Mouse (Mus musculus) neural tube, embryonic 14.5 days (tissue): ENCODE results near the gene Lrrc28. TPM values are rescaled to one million over a fixed set of nuclear protein-coding genes. Genes with fewer than 3 reads are reported as not detected.

Experiments
- ATAC-seq: fragments of 200-750 bp; cut with Nextera tagmentation; 2 replicates; pipeline ENCODE4 v1.8.0; 2017; ENCODE audit warnings: low read depth, mild to moderate bottlenecking, moderate TSS enrichment, moderate library complexity
- H3K27ac ChIP-seq: fragments of 300-500 bp; sonication (generic); 2 replicates; pipeline ENCODE4 v1.5.1; 2014; ENCODE audit warnings: low read depth, mild to moderate bottlenecking, control low read depth, low read length, moderate library complexity, mixed read lengths
- H3K27me3 ChIP-seq: fragments of 300-500 bp; sonication (generic); 2 replicates; pipeline ENCODE4 v1.6.1; 2014; ENCODE audit warnings: low read length; ENCODE audit not compliant: control insufficient read depth, insufficient read depth
- H3K36me3 ChIP-seq: fragments of 300-500 bp; sonication (generic); 2 replicates; pipeline ENCODE4 v1.6.1; 2014; ENCODE audit warnings: low read length, mixed read lengths; ENCODE audit not compliant: control insufficient read depth, insufficient read depth
- H3K4me1 ChIP-seq: fragments of 300-500 bp; sonication (generic); 2 replicates; pipeline ENCODE4 v1.6.1; 2014; ENCODE audit warnings: low read length; ENCODE audit not compliant: control insufficient read depth, insufficient read depth
- H3K4me2 ChIP-seq: fragments of 300-500 bp; sonication (generic); 2 replicates; pipeline ENCODE4 v1.6.1; 2014; ENCODE audit warnings: mild to moderate bottlenecking, low read depth, low read length, control low read depth
- H3K4me3 ChIP-seq: fragments of 300-500 bp; sonication (generic); 2 replicates; pipeline ENCODE4 v1.5.1; 2014; ENCODE audit warnings: low read depth, low read length, control low read depth, mixed read lengths
- H3K9ac ChIP-seq: fragments of 300-500 bp; sonication (generic); replicated peaks from 2 replicates; pipeline ENCODE4 v1.6.1; 2014; ENCODE audit warnings: low read depth, mild to moderate bottlenecking, control low read depth, low read length, mixed read lengths
- H3K9me3 ChIP-seq: fragments of 300-500 bp; sonication (generic); 2 replicates; pipeline ENCODE4 v1.6.1; 2016; ENCODE audit warnings: low read length; ENCODE audit not compliant: control insufficient read depth
- WGBS: fragments of 180-500 bp; shearing (Covaris S2); extraction: QIAGEN DNeasy Blood & Tissue Kit; methylation state at CpG from one replicate; pipeline ENCODE4 v1.1.7; 2014; 5-methylcytosine and 5-hydroxymethylcytosine counted together
- polyA plus RNA-seq: library from polyadenylated mRNA; unstranded; fragments of >200 nt; fragmentation: Nextera tagmentation; extraction: Ambion mirVana; gene quantifications from 2 replicates; pipeline ENCODE4 v1.2.1, GENCODE M21; 2014

Lrrc28 gene
- polyA plus RNA-seq, 1 experiment from 2014 or later = 29.1 TPM

- Histone ChIP-seq H3K4me1 (no peaks in the 10 kb centered on the region), H3K4me2 (no peak overlapping the region), H3K9me3 (no peaks in the 10 kb centered on the region), H3K36me3 (no peaks in the 10 kb centered on the region; the same call in 1 of the 2 replicates), H3K27me3 (no peaks in the 10 kb centered on the region), H3K27ac (no peak overlapping the region), H3K9ac (no peak overlapping the region), H3K4me3 (no peak overlapping the region)
- no peak for ATAC-seq
- 97% methylated on average over 3 of the region's 3 CpGs for WGBS
Measured at GRCm38 (mm10) chr7:67634210-67634609, 10.9 kb downstream of the Lrrc28 start.

GRCm38 (mm10) chr7:67632380-67632779 lies 12.7 kb downstream of the Lrrc28 start:
- no peak for ATAC-seq
- H3K9me3 ChIP-seq = no peaks in the 10 kb centered on the region
- H3K9ac ChIP-seq = no peak overlapping the region
- H3K4me2 ChIP-seq = no peak overlapping the region
- H3K4me1 ChIP-seq = no peaks in the 10 kb centered on the region
- H3K27me3 ChIP-seq = no peaks in the 10 kb centered on the region
- no peak overlapping the region for H3K27ac ChIP-seq
- H3K36me3 ChIP-seq = no peaks in the 10 kb centered on the region; the same call in 1 of the 2 replicates
- 88% methylated on average over 5 of the region's 5 CpGs for WGBS
- H3K4me3 ChIP-seq = no peak overlapping the region

DNA sequence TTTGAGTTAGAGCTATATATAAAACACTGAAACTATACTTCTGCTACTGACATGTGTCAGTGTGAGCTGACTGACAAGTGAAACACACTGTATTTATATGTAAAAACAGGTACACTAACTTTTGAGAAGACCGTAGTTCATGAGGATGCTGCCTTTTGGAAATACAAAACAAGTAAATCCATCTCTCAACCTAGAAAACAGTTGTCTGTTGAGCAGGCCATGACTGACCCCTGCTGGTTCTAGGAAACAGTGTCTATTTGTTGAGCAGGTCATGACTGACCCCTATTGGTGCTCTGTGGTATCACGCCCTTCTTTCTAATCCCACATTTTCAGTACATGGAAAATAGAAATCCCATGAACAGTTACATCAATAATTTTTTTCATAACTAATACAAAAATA lies 14.3 kb downstream of the Lrrc28 start:
- Histone ChIP-seq H3K27ac (no peak overlapping the region), H3K27me3 (no peaks in the 10 kb centered on the region), H3K9ac (no peak overlapping the region), H3K36me3 (no peaks in the 10 kb centered on the region; the same call in 1 of the 2 replicates), H3K4me3 (no peak overlapping the region), H3K4me1 (no peaks in the 10 kb centered on the region), H3K4me2 (no peak overlapping the region), H3K9me3 (no peaks in the 10 kb centered on the region)
- ATAC-seq = peak; percentile 68
- WGBS = 21% methylated on average over 2 of the region's 2 CpGs

GRCm38 (mm10) chr7:67629681-67630080 lies 15.4 kb downstream of the Lrrc28 start:
- H3K27ac ChIP-seq = no peak overlapping the region
- WGBS = 41% methylated on average over 5 of the region's 5 CpGs
- no peak overlapping the region for H3K4me2 ChIP-seq
- H3K9me3 ChIP-seq = no peaks in the 10 kb centered on the region
- H3K4me1 ChIP-seq = no peaks in the 10 kb centered on the region
- no peak for ATAC-seq
- H3K36me3 ChIP-seq = no peaks in the 10 kb centered on the region; the same call in 1 of the 2 replicates
- H3K4me3 ChIP-seq = no peak overlapping the region
- no peaks in the 10 kb centered on the region for H3K27me3 ChIP-seq
- H3K9ac ChIP-seq = no peak overlapping the region

GRCm38 (mm10) chr7:67626671-67627070 lies 18.4 kb downstream of the Lrrc28 start:
- no peaks in the 10 kb centered on the region for H3K27me3 ChIP-seq
- no peak overlapping the region for H3K4me2 ChIP-seq
- H3K4me3 ChIP-seq = no peak overlapping the region
- H3K27ac ChIP-seq = no peak overlapping the region
- no peak for ATAC-seq
- 93% methylated on average over 5 of the region's 5 CpGs for whole genome bisulfite sequencing
- H3K9me3 ChIP-seq = no peaks in the 10 kb centered on the region
- H3K9ac ChIP-seq = no peak overlapping the region
- H3K36me3 ChIP-seq = no peaks in the 10 kb centered on the region
- H3K4me1 ChIP-seq = no peaks in the 10 kb centered on the region

GRCm38 (mm10) chr7:67622151-67622550 lies 22.9 kb downstream of the Lrrc28 start:
- Histone ChIP-seq H3K36me3 (0 out of 2 replicates have a peak, but pooled peaks cover 1% of the 10 kb centered on the region), H3K4me3 (no peak overlapping the region), H3K27me3 (no peaks in the 10 kb centered on the region), H3K9ac (no peak overlapping the region), H3K9me3 (no peaks in the 10 kb centered on the region), H3K4me1 (no peaks in the 10 kb centered on the region), H3K4me2 (no peak overlapping the region), H3K27ac (no peak overlapping the region)
- ATAC-seq = no peak
- WGBS = 69% methylated on average over 3 of the region's 3 CpGs

- H3K27ac ChIP-seq = no peak overlapping the region
- no peaks in the 10 kb centered on the region for H3K4me1 ChIP-seq
- 85% methylated on average over 4 of the region's 4 CpGs for WGBS
- no peak overlapping the region for H3K9ac ChIP-seq
- H3K4me2 ChIP-seq = no peak overlapping the region
- ATAC-seq = no peak
- H3K4me3 ChIP-seq = no peak overlapping the region
- 0 out of 2 replicates have a peak, but pooled peaks cover 2% of the 10 kb centered on the region for H3K36me3 ChIP-seq
- H3K9me3 ChIP-seq = no peaks in the 10 kb centered on the region
- H3K27me3 ChIP-seq = no peaks in the 10 kb centered on the region
Measured at GRCm38 (mm10) chr7:67619836-67620235, 25.2 kb downstream of the Lrrc28 start.

- Histone ChIP-seq H3K36me3 (0 out of 2 replicates have a peak, but pooled peaks cover 2% of the 10 kb centered on the region), H3K9me3 (no peaks in the 10 kb centered on the region), H3K27ac (no peak overlapping the region), H3K4me1 (peaks cover 4% of the 10 kb centered on the region; the same call in 1 of the 2 replicates), H3K4me3 (no peak overlapping the region), H3K27me3 (no peaks in the 10 kb centered on the region), H3K4me2 (no peak overlapping the region), H3K9ac (no peak overlapping the region)
- WGBS = 90% methylated on average over 3 of the region's 3 CpGs
- ATAC-seq = no peak
Measured at GRCm38 (mm10) chr7:67618316-67618715, 26.8 kb downstream of the Lrrc28 start.

GRCm38 (mm10) chr7:67617646-67618045 lies 27.4 kb downstream of the Lrrc28 start:
- Histone ChIP-seq H3K27me3 (no peaks in the 10 kb centered on the region), H3K9ac (no peak overlapping the region), H3K9me3 (no peaks in the 10 kb centered on the region), H3K27ac (no peak overlapping the region), H3K4me2 (no peak overlapping the region), H3K4me3 (no peak overlapping the region), H3K4me1 (peaks cover 7% of the 10 kb centered on the region; the same call in 1 of the 2 replicates), H3K36me3 (0 out of 2 replicates have a peak, but pooled peaks cover 2% of the 10 kb centered on the region)
- no peak for ATAC-seq
- WGBS = 93% methylated on average over 10 of the region's 10 CpGs
